Mouse (Mus musculus) thymus, postnatal 25 days (tissue): ENCODE data around the gene Lef1.

ENCODE experiments used
- DNase-seq: peaks from one replicate; pipeline ENCODE4 v3.0.0; 2022

Lef1 gene

DNA sequence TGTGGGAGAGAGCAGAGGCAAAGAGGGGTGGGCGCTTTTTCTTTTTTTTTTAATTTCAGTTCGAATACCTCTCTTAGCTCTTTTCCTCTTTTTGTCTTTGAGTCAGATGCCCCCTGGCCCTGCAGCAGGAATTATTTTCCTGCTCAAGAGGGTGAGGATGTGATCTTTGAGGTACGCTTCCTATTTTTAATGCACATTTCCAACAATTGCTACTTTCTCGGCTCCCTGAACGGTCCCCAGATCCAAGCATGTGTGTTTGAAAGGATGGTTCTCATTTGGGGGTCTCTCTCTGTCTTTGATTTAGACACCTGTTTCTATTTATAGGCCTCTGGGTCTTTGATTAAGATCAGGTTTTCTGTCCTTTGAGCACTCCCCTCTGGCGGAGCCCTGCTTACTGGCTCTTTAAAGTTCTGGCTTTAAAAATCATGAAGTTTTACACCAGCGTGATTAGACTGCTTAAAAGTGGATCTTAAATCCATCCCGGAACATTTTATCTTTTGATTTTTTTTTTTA is 86.3 kb downstream of the Lef1 start:
- DNase-seq = no peak

DNA sequence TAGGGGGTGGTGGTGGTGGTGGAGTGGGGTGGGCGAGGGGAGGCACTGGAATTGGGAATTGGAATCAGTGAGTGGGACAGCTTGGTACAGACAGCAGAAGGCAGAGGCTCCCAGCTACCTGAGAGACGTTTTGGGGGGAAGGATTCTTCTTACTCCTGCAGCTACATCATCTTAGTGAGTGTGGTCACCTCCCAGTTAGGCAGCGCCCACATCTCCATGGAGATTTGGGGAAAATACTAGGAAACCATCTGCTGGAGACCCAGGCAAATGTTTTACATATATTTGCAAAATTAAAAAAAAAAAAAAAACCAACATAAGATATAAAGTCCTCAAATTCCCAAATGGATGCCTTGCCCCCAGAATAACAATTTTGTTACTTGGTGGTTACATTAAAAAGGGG is 88.7 kb downstream of the Lef1 start:
- no peak for DNase-seq

DNA sequence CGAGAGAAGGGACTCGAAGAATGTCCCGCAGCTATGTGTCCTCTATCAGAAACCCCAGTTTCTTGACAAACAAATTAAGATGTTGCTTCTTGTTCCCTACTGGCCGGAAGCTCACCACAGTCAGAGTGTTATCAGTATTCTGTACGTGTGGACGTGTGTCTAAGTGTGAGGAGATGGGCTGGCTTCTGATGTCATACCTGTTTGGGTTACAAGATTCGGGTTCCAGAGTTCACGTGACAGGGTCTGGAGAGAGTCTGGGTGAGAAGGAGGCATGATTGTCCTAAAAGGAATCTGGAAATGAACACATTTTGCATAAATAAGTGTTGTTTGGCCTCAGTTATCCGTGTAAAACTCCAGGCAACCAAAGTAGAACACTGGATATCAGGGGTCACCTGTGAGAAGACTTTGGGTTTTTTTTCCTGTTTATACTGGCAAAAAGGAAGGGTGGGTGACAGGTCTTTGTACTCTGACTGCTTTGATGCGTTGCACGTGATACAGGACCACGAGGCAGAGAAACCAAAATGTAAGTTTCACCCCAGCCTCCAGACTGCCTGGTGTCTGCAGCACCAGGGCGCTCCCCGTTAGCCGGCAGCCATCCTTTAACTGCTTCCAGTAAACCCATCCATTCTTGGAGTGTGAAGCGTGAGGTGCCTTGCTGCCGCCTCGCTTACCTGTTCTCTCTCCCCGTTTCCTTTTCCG is 89.5 kb downstream of the Lef1 start:
- no peak for DNase-seq

DNA sequence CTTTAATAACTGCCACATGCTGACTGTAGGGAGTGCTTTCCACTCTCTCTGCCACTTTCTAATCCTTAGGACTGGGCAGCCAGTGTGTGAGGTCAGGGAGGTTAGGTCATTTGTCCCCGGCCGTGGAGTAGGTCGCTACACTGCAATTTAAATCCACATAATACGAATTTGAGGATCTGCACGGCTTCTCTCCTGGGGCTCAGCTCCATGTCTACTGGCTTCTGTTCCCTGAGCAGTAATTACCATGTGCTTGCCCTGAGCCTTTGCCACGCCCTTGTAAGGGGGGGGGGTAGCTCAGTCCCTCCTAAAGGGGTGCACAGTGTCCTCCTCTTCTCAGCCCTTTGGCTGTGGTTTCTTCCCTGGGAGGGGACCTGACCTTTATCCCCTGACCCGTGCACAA is 92.0 kb downstream of the Lef1 start:
- no peak for DNase-seq

DNA sequence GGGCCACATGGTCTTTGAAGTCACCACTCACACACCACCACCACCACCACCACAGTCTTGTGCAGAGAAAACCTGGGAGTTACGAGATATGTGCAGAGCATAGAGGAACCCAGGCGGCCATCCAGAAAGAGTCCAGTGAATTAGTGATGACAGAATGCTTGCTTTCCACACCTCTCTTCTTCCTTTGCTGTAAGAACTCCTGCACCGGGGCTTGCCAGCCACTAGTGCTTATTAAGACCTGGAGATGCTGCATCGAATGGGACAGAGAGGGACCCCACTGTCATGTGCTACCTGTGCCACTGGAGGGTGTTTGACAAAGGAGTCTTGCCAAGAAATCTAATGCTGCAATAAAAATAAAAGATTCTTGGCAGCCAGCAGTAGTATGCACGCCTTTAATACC is 97.6 kb downstream of the Lef1 start:
- peak; percentile 47 for DNase-seq

DNA sequence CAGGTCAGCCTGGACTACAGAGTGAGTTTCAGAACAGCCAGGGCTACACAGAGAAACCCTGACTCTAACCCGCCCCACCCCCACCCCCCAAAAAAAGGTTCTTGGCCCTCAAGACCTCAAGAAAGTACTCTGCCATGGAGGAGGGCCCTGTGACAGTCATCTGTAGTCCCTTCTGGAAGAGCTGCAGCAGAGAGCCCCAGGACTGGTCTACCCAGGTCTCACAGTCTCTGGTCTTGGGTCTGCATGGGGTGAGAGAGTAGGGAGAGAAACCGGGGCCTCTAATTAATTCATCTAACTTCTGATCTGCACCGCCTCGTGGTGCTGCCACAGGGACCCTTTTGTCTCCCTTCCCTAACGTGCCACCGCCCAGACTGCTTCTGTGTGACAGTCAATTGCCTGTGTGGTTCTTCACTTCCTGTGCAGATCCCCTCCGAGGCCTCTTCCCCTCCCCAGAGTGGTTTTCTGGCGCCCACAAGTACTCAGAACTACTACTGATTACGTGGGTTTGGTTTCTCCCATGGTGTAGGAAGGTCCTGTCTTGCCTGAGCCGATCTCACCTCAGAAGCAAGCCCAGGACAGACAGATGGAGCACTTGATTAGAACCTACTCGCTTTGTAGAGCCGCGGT is 98.1 kb downstream of the Lef1 start:
- DNase-seq = peak; percentile 85

DNA sequence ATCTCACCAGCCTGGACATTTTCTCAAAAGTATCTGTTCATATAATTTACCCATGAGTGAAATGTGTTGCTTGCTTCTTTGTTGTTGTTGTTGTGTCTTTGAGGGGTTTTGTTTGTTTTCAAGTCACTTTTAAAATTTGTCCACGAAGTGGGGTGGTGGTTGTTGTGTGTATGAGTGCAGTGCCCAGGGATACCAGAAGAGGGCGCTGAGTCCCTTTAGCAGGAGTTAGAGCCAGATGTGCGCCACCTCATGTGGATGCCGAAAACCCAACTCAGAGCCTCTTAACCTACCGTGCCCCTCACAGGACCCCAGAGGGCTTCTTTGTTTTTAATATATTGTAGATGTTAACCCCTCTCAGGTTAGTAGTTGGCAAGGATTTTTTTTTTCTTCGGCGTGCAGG is 101.9 kb downstream of the Lef1 start:
- DNase-seq = peak; percentile 48

DNA sequence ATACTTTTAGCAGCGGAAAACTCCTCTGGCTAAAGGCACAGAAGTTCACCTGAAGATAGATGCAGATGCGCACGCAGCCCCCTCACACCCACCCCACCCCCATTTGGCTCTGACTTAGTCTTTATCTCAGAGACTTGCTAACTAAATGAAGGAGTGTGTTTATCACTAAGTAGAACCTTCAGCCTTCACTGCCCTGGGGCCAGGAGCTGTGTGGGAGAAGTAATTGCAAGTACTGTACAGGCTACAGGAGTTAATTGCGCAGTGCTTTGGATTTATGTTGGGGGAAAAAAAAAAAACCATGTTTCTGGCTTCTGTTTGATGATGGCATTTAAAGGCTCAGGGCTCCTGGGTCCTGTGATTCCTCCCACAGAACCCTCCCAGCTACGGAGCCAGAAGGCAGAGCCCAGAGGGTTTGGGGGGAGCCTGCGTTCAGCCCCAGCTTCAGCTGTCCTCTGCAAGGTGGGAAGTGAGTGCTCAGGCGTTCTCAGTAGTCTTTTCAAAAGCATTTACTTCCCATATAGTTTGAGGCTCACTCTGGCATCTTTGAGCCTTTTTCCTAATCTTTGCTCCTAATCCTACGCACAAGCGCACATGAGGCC is 103.9 kb downstream of the Lef1 start:
- no peak for DNase-seq

DNA sequence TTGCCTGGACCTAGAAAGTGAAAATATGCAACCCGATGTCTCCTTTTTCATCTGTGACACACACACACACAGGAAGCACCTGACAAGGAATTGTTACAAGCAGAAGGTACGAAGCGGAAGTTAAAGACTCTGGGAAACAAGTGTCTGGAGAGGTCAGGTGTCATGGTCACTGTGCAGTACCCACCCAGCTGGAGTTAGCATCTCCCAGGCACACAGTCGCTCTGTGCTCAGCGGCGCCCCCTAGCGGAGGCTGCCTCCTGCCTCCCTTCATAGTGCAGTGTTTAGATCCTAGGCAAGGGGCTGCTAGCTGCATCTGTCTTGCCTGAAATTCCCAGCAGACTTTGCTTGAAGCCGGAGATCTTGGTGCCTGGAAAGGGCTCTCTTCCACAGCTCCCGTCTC is 104.6 kb downstream of the Lef1 start:
- peak; percentile 80 for DNase-seq

DNA sequence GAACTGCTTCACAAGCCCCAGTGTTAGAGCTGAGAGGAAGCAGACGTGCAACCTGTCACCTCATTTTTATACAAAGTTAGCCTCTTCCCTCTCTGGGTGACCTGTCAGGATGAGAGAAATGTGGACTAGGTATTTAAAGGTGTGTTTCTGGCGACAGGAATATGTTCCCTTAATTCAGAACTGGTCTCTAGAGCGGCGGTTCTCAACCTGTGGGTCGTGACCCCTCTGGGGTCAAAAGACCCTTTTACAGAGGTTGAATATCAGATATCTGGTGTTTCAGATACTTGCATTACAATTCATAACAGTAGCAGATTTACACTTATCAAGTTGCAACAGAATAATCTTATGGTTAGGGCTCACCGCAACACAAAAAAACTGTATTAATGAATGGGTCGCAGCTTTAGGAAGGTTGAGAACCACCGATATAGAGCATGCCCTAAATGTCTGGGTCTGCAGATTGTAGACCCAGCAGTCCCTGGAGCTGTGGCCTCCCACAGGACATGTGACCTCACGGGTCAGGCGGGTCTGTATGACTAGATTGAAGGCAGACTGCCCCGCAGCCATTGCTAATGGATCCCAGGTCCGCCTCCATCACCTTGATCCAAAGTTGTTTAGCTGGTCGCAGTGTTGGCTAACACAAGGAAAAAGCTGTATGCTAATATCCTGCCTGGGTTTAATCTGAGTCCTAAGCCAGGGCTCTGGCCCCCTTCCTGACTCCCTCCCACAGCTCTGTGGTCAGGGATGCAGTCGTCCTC is 108.5 kb downstream of the Lef1 start:
- DNase-seq = no peak

DNA sequence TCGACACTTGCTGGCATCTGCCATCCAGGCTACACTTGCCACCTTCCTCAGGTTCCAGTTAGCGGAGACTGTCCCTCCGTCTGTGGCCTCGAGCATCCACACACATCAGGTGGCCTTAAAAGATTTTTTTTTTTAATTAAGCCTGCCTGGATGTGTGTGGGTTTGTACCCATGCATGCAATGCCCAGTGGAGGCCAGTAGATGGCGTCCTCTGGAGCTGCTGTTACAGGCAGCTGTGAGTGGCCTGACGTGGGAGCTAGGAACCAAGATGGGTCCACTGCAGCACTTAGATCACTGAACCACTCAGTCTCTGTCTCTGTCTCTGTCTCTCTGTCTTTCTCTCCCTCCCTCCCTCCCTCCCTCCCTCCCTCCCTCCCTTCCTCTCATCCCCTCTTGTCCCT is 117.8 kb downstream of the Lef1 start:
- peak; percentile 38 for DNase-seq

DNA sequence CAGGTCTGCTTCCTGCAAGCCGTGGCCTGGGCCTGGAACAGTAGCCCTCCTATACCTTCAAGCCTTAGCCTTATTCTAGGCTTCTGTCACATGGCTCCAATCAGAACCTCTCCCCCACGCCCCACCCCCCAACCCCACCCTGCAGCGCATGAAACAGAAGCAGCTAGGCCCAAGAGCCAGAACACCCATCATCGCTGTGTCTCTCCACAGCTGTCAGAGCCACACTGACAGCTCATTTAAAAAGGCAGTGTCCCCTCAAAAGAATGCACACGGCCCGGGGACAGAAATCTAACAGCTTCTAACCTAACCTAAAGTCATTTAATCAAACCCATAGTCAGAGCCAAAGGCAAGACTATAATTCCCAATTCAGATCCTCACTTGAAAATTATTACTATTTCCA is 126.8 kb downstream of the Lef1 start:
- no peak for DNase-seq

DNA sequence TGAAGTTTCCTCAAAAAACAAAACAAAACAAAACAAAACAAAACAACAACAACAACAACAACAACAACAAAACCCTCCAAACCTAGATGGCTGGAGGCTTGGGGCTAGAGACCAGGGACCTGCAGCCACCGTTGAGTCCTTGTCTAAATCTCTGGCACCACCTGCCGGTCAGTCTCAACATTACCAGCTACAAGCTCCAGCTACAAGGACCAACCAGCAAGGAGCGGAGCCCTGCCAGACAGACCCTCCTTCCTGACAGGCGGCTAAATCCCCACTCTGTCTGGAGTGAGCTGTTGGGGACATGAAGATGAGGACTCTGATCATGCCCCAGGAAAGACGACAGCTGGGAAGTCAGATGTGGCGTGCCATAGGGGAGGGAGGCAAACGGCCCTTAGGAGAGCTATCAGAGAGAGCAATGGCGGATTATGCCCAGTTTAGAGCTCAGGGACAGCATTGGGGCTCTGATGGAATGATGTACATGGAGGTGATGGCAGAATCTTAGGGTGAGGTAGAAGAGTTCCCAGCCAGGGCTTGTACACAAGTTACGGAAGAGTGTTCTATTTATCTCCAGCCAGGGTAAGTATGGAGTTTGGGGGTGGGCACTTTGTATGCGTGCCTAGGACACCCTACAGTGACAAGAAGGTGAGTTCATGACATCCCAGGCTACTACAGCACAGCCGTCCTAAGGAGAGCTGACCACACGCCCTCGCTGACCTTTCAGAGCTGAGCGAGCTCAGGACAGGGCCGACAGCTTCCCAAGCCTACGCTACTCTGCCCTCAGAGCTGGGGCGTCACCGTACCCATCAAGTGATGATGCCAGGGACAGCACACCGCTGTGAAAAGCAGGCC is 127.7 kb downstream of the Lef1 start:
- DNase-seq = peak; percentile 83

DNA sequence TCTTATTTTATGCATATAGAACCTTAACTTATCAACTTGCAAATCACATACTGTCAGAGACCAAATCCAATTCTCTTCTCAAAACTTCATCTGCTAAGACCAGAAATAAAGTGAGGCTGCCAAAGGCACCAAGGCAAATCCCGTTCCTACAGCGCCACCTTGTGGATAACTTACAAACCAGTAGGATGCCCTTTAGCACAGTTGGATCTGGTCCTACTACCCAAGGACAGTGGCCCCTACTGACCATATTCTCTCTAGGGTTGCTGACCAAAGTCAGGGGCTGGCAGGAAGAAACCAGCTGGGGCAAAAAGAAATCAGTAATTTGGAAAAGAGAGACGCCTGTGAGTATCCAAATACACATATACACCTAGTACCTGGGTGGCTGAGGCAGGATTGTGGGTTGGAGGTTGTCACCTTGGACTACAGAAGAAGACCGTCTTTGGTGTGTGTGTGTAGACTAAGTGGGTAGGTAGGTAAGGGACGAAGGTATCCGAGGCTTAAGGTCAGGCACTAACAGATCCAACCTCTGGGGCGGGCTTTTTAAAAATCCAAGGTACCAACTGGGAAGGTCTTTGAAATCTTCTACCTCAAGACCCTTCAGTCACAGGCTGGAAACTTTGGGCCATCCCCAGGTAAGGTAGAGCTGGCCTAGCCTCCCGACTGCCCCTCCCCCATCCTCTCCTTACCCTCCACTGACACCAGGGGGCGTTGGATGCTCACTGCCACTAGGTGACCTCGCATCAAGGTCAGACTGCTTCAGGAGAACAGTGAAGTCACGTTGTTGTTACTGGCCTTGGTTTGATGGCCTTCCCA is 135.7 kb downstream of the Lef1 start:
- DNase-seq = peak; percentile 66

DNA sequence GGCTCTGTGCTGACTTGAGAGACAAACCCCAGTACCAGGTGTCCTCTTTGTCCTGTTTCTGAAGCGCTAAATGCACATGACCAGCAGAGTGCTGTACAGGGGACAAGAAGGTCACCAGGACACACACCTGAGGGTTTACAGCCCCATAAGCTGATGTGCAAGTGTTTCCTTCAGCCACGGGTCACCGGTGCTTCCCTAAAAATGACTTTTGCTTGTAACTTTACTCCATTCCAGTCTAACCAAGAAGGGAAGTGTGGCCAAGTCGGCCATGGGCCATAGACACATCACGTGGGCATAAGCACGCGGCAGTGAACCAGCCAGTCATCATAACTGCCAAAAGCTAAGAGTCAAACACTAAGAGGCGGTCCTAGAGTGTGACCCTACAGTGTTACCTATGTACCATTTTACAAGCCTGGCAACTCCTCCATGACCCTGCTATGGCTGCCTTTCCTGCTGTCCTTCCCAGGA is 136.3 kb downstream of the Lef1 start:
- no peak for DNase-seq

DNA sequence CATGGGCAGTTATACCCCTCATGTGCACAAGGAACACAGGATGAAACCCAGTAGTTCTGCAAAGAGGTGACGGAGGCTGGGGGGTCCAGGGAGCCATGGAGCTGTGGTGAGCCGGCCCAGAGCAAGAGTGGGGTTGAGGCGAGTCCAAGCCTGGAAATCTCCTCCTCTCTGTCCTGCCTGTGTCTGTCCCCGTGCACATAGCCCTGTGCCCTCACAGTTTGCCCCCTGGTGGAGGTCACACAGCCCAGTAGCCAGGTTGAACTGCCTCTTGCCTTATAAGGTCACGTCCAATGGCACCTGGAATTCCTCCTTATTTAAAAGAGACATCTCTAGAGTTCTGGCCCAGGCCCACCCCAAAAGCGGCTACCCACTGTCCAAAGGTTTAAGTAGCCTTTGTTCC is 137.2 kb downstream of the Lef1 start:
- DNase-seq = no peak

DNA sequence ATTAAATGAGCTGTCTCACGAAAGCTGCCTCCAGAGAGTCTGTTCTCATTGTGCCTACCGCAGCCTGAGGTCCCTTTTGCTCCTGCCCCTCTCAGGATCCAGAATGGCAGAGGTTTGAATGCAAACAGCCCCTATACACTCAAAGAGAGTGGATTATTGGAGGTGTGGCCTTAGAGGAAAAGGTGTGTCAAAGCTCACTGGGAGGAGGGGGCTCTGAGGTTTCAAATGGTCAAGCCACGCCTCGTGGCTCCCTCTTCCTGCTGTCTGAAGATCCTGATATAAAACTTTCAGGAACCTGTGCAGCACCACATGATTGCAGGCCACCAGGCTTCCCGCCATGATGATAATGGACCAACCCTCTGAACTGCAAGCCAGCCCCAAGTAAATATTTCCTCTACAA is 137.6 kb downstream of the Lef1 start:
- DNase-seq = no peak

DNA sequence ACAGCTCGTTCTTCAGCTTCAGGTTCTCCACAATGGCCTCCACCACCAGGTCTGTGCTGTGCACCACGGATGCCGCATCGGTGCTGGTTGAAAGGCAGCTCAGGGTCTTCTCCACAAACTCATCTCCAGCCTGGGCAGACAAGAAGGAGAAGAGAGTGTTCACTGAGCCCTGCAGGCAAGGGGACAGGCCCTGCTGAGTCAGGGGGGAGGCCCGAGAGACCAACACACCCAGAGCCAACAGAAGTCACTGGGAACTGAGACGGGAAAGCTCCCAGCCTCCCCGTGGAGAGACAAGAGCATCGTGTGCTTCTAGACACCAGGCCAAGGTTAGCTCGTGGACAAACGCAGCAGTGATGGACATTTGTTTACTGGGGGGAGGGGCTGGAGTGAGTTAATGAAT is 138.2 kb downstream of the Lef1 start:
- no peak for DNase-seq

DNA sequence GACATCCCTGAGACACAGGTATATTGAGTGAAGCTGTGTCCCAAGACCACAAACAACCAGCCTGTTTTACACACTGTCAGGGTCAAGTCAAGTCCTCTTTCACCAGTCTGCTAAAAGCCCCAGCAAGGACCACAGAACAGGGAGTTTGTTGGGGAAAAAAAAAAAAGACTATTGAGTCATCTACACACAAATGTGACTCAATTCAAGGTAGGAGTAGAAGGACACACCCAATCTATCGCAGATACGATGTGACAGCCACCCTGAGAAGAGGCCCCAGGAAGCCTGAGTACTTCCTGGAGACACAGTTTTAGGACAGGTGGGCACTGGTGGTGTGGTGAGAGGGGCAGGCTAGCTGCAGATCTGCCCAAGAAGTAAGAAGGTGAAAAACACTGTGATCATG is 140.0 kb downstream of the Lef1 start:
- DNase-seq = no peak

DNA sequence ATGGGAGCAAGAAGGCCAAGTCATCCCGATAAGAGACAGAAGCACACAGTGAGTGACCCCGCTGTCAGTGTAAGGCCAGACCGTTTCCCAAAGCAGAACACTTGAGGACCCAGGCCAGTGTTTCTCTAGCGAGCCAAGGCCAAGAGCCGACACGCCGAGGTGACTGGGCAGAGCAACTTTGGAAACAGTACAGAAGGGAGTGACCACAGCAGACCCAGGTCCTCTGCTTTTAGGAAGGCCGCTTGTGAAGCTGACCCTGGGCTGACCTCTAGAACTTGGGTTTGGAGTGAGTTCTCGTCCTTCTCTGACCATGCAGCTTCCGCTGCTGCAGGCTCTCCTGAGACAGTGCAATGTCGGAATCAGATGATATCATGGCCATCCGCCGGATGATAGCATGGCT is 140.7 kb downstream of the Lef1 start:
- DNase-seq = no peak

DNA sequence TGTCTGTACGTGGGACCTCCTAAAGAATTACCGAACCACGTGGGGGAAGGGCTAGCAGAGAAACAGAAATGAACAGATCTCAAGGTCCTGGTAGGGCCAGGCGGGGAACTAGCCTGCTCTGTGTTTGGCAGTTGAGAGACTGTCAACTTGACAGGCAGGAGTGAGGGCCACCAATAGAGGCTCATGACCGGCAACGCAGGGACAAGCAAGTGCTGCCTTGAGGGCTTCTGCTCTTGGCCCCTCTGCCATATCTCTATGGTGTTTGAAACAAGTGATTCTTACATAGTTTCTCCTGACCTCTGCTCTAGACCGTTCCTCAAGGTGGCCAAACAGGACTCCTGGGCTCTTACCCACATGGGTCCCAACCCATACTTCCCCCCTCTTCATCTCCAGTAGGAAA is 141.3 kb downstream of the Lef1 start:
- no peak for DNase-seq

DNA sequence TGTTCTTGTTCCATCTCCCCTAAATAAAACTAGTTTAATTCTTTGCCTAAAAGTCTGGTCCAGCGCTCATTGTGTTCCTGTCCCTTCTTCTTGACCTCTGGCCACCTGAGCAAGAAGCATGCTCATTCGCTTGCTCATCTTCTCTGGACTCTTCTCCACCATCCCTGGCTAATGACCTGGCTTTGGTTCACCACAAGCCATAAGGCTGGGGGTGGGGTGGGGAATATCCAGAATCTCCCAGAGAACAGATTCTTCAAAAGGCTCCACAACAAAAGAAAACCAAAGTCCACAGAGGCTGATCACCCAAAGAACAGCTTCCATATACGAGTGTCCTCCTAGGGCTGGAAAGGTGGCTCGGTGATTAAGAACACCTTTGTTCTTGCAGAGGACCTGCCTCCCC is 144.7 kb downstream of the Lef1 start:
- no peak for DNase-seq
